Mouse (Mus musculus) forebrain, embryonic 13.5 days (tissue): ENCODE measurements around the gene Birc3. TPM values are rescaled to one million over a fixed set of nuclear protein-coding genes. Genes with fewer than 3 reads are reported as not detected.
"Not testable (repeated sequence)": the region's sequence is repeated elsewhere in the genome, so short reads cannot be mapped to it uniquely, and the experiment has no call there.

Experiments
- ATAC-seq: fragments of 200-750 bp; cut with Nextera tagmentation; 2 replicates; pipeline ENCODE4 v1.8.0; 2017
- H3K27ac ChIP-seq: fragments of 300-500 bp; sonication (generic); 2 replicates; pipeline ENCODE4 v1.5.1; 2015; ENCODE audit warnings: inconsistent platforms, mild to moderate bottlenecking, moderate library complexity
- H3K27me3 ChIP-seq: fragments of 300-500 bp; sonication (generic); 2 replicates; pipeline ENCODE4 v1.6.1; 2015; ENCODE audit warnings: mild to moderate bottlenecking, inconsistent platforms
- H3K36me3 ChIP-seq: fragments of 300-500 bp; sonication (generic); 2 replicates; pipeline ENCODE4 v1.6.1; 2015; ENCODE audit warnings: mild to moderate bottlenecking, inconsistent platforms; ENCODE audit not compliant: poor library complexity, severe bottlenecking
- H3K4me1 ChIP-seq: fragments of 300-500 bp; sonication (generic); 2 replicates; pipeline ENCODE4 v1.6.1; 2015; ENCODE audit warnings: inconsistent platforms
- H3K4me2 ChIP-seq: fragments of 300-500 bp; sonication (generic); 2 replicates; pipeline ENCODE4 v1.6.1; 2015; ENCODE audit warnings: inconsistent platforms, mild to moderate bottlenecking, moderate library complexity
- H3K4me3 ChIP-seq: fragments of 300-500 bp; sonication (generic); 2 replicates; pipeline ENCODE4 v1.5.1; 2015; ENCODE audit warnings: mild to moderate bottlenecking, inconsistent platforms
- H3K9ac ChIP-seq: fragments of 300-500 bp; sonication (generic); 2 replicates; pipeline ENCODE4 v1.6.1; 2015; ENCODE audit warnings: mild to moderate bottlenecking, inconsistent platforms
- H3K9me3 ChIP-seq: fragments of 300-500 bp; sonication (generic); replicated peaks from 2 replicates; pipeline ENCODE4 v1.6.1; 2016; ENCODE audit warnings: inconsistent platforms
- WGBS: fragments of 180-500 bp; shearing (Covaris S2); methylation state at CpG from one replicate; pipeline ENCODE4 v1.1.7; 2015; 5-methylcytosine and 5-hydroxymethylcytosine counted together
- polyA plus RNA-seq: library from polyadenylated mRNA; unstranded; fragments of >200 nt; fragmentation: Nextera tagmentation; extraction: Ambion mirVana; gene quantifications from 2 replicates; pipeline ENCODE4 v1.2.1, GENCODE M21; 2015

Gene Birc3
- 0.82 and 0.94 TPM in 2 replicates for polyA plus RNA-seq

DNA sequence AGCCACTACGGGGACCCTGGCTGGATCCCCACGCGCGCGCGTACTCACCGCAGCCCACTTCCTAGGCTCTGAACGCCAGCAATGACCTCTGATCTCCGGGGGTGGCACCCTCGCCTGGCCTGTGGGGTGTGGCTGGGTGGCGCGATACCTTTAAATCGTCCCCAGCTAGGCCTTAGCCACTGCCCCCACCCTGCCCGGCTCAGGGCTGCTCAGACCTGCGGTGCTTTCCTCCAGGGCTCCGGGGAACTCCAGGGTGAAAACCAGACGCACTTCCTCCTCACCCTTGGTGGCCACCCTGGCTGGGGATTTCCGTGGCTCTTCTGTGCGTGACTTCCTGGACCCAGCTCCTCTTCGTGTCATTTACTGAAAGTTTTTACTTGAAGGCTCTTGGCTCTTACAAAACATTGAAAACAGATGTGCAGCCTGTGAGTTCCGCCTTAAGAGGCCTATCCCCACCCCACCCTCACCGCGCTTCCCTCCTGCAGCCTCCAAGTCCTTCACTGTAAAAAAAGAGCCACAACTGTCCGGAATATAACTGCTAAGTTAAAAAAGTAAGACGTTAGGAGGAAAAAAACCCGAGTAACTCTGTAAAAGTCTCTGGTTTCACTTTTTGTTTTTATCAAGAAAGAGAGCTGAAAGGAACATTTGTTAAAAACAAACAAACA is at the start of gene Birc3:
Gene Birc3, minus strand, starts transcription at position 412 of the 665 bp plus-strand sequence.
- peak; percentile 84 for ATAC-seq
- WGBS, result 11% methylated on average over 26 of the region's 26 CpGs
- H3K4me3 ChIP-seq, result peak within 1 kb of the TSS; percentile 44
- no peaks in the 10 kb centered on the region for H3K27me3 ChIP-seq
- no peak within 1 kb of the TSS for H3K27ac ChIP-seq
- H3K9ac ChIP-seq, result peak within 1 kb of the TSS; percentile 70
- H3K36me3 ChIP-seq, result no peaks in the 10 kb centered on the region
- H3K4me1 ChIP-seq, result peaks cover 7% of the 10 kb centered on the region
- no peaks in the 10 kb centered on the region for H3K9me3 ChIP-seq
- H3K4me2 ChIP-seq, result peak within 1 kb of the TSS; percentile 82

DNA sequence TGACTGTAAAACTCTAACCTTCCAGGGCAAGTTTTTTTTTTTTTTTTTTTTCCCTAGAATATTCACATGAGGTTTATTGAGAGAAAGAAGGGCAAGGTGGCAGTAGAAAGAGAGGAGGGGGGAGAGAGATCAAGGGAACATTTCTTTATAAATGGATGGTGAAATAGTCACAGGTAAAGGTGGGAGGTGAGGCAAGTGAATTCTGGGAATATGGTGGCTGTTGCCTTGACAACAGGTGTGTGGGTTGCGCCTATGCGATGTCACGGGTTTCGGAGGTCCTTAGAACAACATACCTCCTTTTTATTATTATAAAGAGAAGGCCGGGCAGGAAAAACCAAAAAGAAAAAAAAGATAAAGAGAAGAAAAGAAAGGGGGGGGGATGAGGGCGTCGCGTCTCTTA is 41.9 kb upstream of the Birc3 start:
- no peak overlapping the region for H3K9ac ChIP-seq
- no peaks in the 10 kb centered on the region for H3K27me3 ChIP-seq
- WGBS, result 57% methylated on average over 8 of the region's 8 CpGs

DNA sequence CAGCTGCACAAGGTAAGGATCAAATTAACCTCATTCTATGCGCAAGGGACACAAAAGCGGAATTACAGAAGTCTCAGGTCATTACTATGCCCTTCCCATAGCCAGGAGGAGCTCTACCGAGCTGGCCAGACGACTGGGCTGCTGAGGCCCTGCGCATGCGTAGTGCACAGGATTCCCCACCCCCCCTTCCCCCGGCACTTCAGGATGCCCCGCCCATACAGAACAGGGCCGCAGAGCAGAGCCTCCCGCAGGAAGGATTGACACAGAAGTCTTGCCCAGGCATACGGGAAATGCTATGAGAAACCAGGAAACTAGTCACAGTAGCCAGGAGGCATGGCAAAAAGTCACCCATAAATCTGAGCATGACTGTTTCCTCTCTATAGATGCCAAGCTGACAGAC is 41.5 kb upstream of the Birc3 start:
- peak overlapping the region; percentile 57 for H3K4me2 ChIP-seq

More for the DNA sequence above, 41.9 kb upstream of the Birc3 start:
- no peak overlapping the region for H3K27ac ChIP-seq
- 0 out of 2 replicates have a peak, but pooled peaks have one; percentile 2 for ATAC-seq
- H3K4me2 ChIP-seq, result peak overlapping the region; percentile 57
- no peak overlapping the region for H3K4me3 ChIP-seq
- 0 out of 2 replicates have a peak, but pooled peaks cover 7% of the 10 kb centered on the region for H3K4me1 ChIP-seq
- H3K9me3 ChIP-seq, result no peaks in the 10 kb centered on the region
- no peaks in the 10 kb centered on the region for H3K36me3 ChIP-seq

DNA sequence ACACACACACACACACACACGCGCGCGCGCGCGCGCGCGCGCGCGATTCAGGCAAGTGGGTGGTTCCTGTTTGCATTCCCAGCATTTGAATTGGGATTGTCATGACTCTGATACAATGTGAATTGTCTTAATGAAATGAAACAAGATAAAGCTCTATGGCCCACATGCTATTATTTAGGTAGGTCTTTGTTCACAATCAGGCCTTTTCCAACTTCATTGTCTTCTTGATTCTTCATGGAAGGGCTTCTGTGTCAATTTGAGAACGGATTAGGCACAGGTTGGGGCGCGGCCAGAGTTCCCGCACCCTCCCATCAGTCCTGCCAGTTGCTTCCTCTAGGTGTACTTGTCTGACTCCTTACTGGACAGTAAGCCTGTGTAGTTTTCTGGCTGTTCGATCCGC is 41.0 kb upstream of the Birc3 start:
- Histone ChIP-seq H3K36me3 (no peaks in the 10 kb centered on the region), H3K9me3 (no peaks in the 10 kb centered on the region), H3K4me1 (0 out of 2 replicates have a peak, but pooled peaks cover 7% of the 10 kb centered on the region), H3K4me3 (peak overlapping the region; percentile 26), H3K9ac (no peak overlapping the region), H3K4me2 (peak overlapping the region; percentile 57), H3K27ac (no peak overlapping the region), H3K27me3 (no peaks in the 10 kb centered on the region)
- WGBS, result 50% methylated on average over 19 of the region's 19 CpGs
- ATAC-seq, result peak; percentile 59

More for the DNA sequence above, 41.5 kb upstream of the Birc3 start:
- no peaks in the 10 kb centered on the region for H3K36me3 ChIP-seq
- no peak overlapping the region for H3K9ac ChIP-seq
- H3K4me3 ChIP-seq, result peak overlapping the region; percentile 26
- no peaks in the 10 kb centered on the region for H3K27me3 ChIP-seq
- no peaks in the 10 kb centered on the region for H3K9me3 ChIP-seq
- WGBS, result 4% methylated on average over 11 of the region's 11 CpGs
- 0 out of 2 replicates have a peak, but pooled peaks cover 7% of the 10 kb centered on the region for H3K4me1 ChIP-seq
- ATAC-seq, result peak; percentile 95
- no peak overlapping the region for H3K27ac ChIP-seq

DNA sequence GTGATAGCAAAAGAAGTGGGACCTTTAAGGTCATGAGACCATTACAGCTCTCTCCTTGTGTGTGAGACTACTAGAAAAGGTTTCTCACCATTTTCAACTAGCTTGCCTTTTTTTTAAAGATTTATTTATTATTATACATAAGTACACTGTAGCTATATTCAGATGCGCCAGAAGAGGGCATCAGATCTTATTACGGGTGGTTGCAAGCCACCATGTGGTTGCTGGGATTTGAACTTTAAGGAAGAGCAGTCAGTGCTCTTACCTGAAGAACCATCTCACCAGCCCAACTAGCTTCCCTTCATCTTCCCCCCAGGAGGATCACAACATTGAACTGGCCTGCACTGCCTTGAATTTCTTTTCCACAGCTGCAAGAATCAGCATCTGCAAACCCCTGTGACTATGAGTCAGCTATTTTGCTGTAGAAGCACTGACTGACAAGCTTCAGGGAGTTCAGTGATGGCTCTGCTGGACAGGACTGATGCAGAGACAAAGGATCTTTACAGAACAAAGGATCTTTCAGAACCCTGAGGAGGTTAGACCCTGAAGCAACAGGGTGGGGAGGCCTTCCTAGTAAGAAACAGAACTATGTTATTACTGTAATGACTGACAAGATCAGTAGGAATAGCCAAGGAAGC is 34.5 kb upstream of the Birc3 start:
- H3K9ac ChIP-seq, result no peak overlapping the region
- H3K27ac ChIP-seq, result no peak overlapping the region
- H3K27me3 ChIP-seq, result no peaks in the 10 kb centered on the region
- no peaks in the 10 kb centered on the region for H3K4me1 ChIP-seq
- no peaks in the 10 kb centered on the region for H3K9me3 ChIP-seq
- H3K36me3 ChIP-seq, result no peaks in the 10 kb centered on the region
- ATAC-seq, result no peak
- 81% methylated on average over 2 of the region's 2 CpGs for WGBS
- no peak overlapping the region for H3K4me3 ChIP-seq
- H3K4me2 ChIP-seq, result no peak overlapping the region

DNA sequence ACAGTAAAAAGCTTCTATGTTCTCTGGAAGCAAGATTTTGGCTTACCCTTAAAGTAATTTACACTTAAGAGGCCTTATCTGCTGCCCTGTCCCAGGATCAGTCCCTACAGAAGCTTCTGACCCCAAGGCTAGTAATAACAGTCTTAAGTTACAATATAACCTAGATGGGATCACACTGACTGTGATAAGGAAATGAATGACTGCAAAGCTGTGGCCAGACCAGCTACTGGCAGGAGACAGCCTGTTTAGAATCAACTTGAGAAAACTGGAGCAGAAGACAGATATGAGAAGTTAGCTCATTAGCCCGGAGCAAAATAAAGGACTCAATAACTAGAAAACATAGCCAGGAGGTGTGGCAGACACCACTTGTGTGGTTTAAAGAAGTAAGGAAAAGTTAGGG is 33.6 kb upstream of the Birc3 start:
- no peaks in the 10 kb centered on the region for H3K4me1 ChIP-seq
- H3K27ac ChIP-seq, result no peak overlapping the region
- H3K27me3 ChIP-seq, result no peaks in the 10 kb centered on the region
- H3K4me2 ChIP-seq, result no peak overlapping the region
- H3K4me3 ChIP-seq, result no peak overlapping the region
- WGBS, result 92% methylated on average over 1 of the region's 1 CpGs
- H3K9ac ChIP-seq, result no peak overlapping the region
- ATAC-seq, result no peak
- H3K9me3 ChIP-seq, result no peaks in the 10 kb centered on the region
- H3K36me3 ChIP-seq, result no peaks in the 10 kb centered on the region

DNA sequence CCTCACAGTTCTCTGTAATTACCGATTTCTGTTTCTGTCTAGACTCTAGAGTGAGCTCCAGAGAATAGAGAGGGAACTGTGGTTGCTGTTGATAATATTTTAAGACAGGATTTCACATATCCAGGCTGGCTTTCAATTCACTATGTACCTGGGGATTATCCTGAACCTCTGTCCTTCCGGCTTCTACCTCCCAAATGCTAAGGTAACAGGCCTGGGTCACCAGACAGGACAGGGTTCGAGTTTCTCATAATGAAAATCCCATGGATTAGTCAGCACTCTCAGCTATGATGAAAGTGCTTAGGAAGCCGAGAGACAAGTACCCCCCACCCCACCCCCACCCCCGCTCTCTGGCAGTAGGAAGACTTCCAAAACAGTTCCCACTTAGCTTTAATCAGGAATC is 30.8 kb upstream of the Birc3 start:
- Histone ChIP-seq H3K4me3 (no peak overlapping the region), H3K27me3 (no peaks in the 10 kb centered on the region), H3K4me1 (no peaks in the 10 kb centered on the region), H3K9ac (no peak overlapping the region), H3K27ac (no peak overlapping the region), H3K9me3 (no peaks in the 10 kb centered on the region), H3K36me3 (no peaks in the 10 kb centered on the region), H3K4me2 (no peak overlapping the region)
- WGBS, result 79% methylated on average over 5 of the region's 5 CpGs
- no peak for ATAC-seq

DNA sequence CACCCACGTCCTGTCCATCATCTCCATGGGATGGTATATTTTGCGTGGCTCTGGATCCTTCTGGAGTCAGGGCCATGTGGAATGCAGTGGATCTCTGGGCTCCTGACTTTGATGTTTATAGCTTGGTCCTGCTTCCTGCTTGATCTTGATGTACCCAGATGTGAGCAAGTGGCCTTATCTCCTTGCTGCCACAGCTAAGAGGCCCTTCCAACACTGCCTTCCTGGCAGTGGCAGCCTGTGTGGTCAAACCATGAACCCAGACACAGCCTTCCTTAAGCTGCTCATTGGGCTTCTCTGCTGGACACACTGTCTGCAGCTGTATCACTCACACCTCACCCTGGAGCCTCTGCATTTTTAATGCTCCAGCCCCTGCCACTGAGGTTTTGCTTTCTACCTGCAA is 30.3 kb upstream of the Birc3 start:
- Histone ChIP-seq H3K27me3 (no peaks in the 10 kb centered on the region), H3K4me1 (no peaks in the 10 kb centered on the region), H3K9me3 (no peaks in the 10 kb centered on the region), H3K36me3 (no peaks in the 10 kb centered on the region), H3K4me2 (no peak overlapping the region), H3K4me3 (no peak overlapping the region), H3K9ac (no peak overlapping the region), H3K27ac (no peak overlapping the region)
- WGBS, result 88% methylated on average over 2 of the region's 2 CpGs
- ATAC-seq, result no peak

DNA sequence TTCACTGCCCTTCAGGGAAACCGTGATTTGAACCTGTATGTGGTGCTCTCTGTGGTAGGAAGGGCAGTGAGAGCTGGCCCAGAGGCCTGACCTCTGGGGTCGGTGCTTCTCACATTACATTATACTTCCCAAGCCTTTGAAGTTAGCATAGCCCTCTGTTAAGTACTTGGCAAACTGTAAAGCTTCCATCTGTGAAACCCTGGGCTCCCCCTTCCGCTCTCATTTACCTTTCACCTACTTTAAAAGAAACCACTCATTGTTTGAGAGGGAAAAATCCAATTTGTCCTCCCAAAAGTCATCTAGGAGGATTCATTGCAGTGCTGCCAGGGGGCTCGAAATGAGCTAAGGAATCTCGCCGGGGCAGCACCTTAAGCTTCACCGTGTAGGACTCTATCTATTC is 29.3 kb upstream of the Birc3 start:
- WGBS, result 49% methylated on average over 7 of the region's 7 CpGs
- no peak for ATAC-seq
- no peak overlapping the region for H3K4me3 ChIP-seq
- no peaks in the 10 kb centered on the region for H3K4me1 ChIP-seq
- H3K36me3 ChIP-seq, result no peaks in the 10 kb centered on the region
- H3K9me3 ChIP-seq, result no peaks in the 10 kb centered on the region
- H3K27me3 ChIP-seq, result no peaks in the 10 kb centered on the region
- H3K27ac ChIP-seq, result no peak overlapping the region
- H3K9ac ChIP-seq, result no peak overlapping the region
- no peak overlapping the region for H3K4me2 ChIP-seq

DNA sequence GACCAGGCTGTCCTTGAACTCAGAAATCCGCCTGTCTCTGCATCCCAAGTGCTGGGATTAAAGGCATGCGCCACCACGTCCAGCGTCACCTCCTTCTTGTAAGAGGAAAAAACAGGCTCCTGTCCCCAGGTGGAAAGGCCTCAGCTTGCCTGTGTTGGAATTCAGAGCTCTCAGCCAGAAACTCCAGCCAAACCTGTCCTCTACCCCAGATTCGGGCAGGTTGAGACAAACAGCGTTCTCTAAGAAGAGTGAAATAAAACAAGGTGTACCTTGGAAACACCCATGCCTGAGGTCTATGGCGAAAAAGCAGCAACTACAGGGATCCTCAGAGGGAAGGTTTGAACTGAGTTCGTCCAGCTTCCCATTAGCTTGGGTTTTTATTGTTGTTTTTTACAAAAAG is 28.0 kb upstream of the Birc3 start:
- H3K9ac ChIP-seq, result no peak overlapping the region
- H3K27me3 ChIP-seq, result no peaks in the 10 kb centered on the region
- ATAC-seq, result no peak
- no peaks in the 10 kb centered on the region for H3K9me3 ChIP-seq
- no peak overlapping the region for H3K27ac ChIP-seq
- no peaks in the 10 kb centered on the region for H3K36me3 ChIP-seq
- H3K4me2 ChIP-seq, result no peak overlapping the region
- no peak overlapping the region for H3K4me3 ChIP-seq
- WGBS, result 93% methylated on average over 8 of the region's 8 CpGs
- no peaks in the 10 kb centered on the region for H3K4me1 ChIP-seq

DNA sequence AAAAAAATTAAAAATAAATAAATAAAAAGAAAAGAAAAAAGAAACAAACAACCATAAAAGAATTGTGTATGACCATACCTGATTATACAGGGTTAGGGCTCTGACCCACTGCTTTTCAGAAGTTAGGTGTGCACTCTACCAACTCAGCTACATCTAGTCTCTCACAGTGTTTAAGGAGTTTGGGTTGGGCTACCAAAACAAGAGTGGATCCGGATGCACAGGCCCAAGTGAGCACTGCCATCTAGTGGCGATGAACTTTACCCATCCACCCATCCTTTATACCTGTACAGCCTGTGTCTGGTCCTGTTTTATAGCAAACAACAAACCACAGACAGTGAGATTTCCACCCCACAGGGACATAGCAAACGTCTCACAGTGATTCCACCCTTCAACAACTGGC is 24.5 kb upstream of the Birc3 start:
- Histone ChIP-seq H3K4me2 (no peak overlapping the region), H3K9me3 (no peaks in the 10 kb centered on the region), H3K9ac (no peak overlapping the region), H3K27me3 (no peaks in the 10 kb centered on the region), H3K4me1 (no peaks in the 10 kb centered on the region), H3K27ac (no peak overlapping the region), H3K4me3 (no peak overlapping the region), H3K36me3 (no peaks in the 10 kb centered on the region)
- peak; percentile 94 for ATAC-seq
- 3% methylated on average over 3 of the region's 3 CpGs for WGBS

DNA sequence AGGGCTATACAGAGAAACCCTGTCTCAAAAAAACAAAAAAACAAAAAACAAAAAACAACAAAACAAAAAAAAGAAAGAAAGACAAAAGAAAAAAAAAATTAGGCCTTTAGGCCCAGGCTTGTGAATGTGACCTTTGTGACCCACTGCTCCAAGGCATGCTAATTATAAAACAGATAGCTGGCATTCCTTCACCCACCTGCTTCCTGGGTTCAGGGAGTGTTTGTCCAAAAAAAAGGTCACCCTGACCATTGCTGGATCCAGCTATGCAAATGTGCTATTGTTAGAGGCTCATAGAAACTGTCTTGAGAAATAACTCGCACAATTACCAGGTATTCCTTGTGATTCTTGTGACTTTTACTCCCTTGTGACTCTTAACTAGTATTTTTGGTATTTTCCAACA is 18.8 kb upstream of the Birc3 start:
- H3K4me1 ChIP-seq, H3K36me3 ChIP-seq, H3K27me3 ChIP-seq, H3K4me3 ChIP-seq, H3K9me3 ChIP-seq, ATAC-seq, H3K4me2 ChIP-seq, H3K9ac ChIP-seq, H3K27ac ChIP-seq: not testable (repeated sequence)
- WGBS, result 92% methylated on average over 1 of the region's 1 CpGs
